Comparison of ENCODE assay signal across 18 mouse cellular contexts in genomic region chr5:24413042-24413693, GRCm38 (mm10). TPM values are rescaled to one million over a fixed set of nuclear protein-coding genes. Genes with fewer than 3 reads are reported as not detected.
DNase-seq lines count a peak whose midpoint lies in the region; ATAC-seq and TF ChIP-seq lines count a peak whose summit lies in the region.
"Had no signal": no experiment of that assay in that cellular context is flagged by ENCODE, and none has a peak within 500 bp of the region (broad histone marks: within the 10 kb centered on the region; RNA-seq: fewer than 3 reads in every experiment).

Gene Asic3 (plus strand): TSS chr5:24413392.

- H3K4me1 ChIP-seq in hindbrain, embryonic 10.5 days (replicated peaks), result peaks cover 24% of the 10 kb centered on the region
- peaks cover 8% of the 10 kb centered on the region for H3K4me1 ChIP-seq in hindbrain, postnatal 0 days (ENCODE audit: insufficient read depth, low read length)
- H3K4me1 ChIP-seq in E14TG2a.4 (replicated peaks; ENCODE audit: low read depth, low read length), result peaks cover 30% of the 10 kb centered on the region
- peaks cover 19% of the 10 kb centered on the region for H3K4me1 ChIP-seq in embryonic facial prominence, embryonic 14.5 days (ENCODE audit: control insufficient read depth, insufficient read depth, low read length)

- H3K27me3 ChIP-seq in hindbrain, embryonic 10.5 days (ENCODE audit: insufficient read depth, poor library complexity, severe bottlenecking), result peaks cover 15% of the 10 kb centered on the region; the same call in 1 of the 2 replicates
- H3K27me3 ChIP-seq in hindbrain, postnatal 0 days (ENCODE audit: insufficient read depth, low read length), result no peaks in the 10 kb centered on the region
- peaks cover 35% of the 10 kb centered on the region for H3K27me3 ChIP-seq in E14TG2a.4 (ENCODE audit: insufficient read depth, low read length)
- no peaks in the 10 kb centered on the region for H3K27me3 ChIP-seq in embryonic facial prominence, embryonic 14.5 days (replicated peaks; ENCODE audit: control insufficient read depth, insufficient read depth, low read length)
- H3K27me3 ChIP-seq: stomach, embryonic 15.5 days had no signal

- peak; percentile 7 for DNase-seq in hindbrain, embryonic 10.5 days (ENCODE audit: low spot score)
- no peak for DNase-seq in hindbrain, postnatal 0 days (ENCODE audit: low spot score)
- peak; percentile 42 for DNase-seq in embryonic facial prominence, embryonic 14.5 days (ENCODE audit: low spot score)
- DNase-seq in kidney, postnatal 4 days, result peak; percentile 43 to 55
- DNase-seq in thymus, postnatal 14 days, result no peak
- DNase-seq in natural killer cell, adult 2 months (ENCODE audit: low spot score in 2 of 2), result no peak
- no peak for DNase-seq in layer of hippocampus, postnatal 10 days (ENCODE audit: low spot score in 2 of 2)
- DNase-seq: adrenal gland, postnatal 25 days; cerebellum, postnatal 36 days; gastrocnemius, postnatal 25 days; thymus, postnatal 36 days had no signal

- ATAC-seq in hindbrain, postnatal 0 days, result no peak
- ATAC-seq in embryonic facial prominence, embryonic 14.5 days (ENCODE audit: low read depth), result peak; percentile 15; the same call in 1 of the 2 replicates

- H3K9me3 ChIP-seq in hindbrain, embryonic 10.5 days, result no peaks in the 10 kb centered on the region
- no peaks in the 10 kb centered on the region for H3K9me3 ChIP-seq in hindbrain, postnatal 0 days (ENCODE audit: low read length)
- H3K9me3 ChIP-seq in E14TG2a.4 (ENCODE audit: low read length), result no peaks in the 10 kb centered on the region
- no peaks in the 10 kb centered on the region for H3K9me3 ChIP-seq in embryonic facial prominence, embryonic 14.5 days (ENCODE audit: control insufficient read depth, low read length)
- H3K9me3 ChIP-seq: heart, embryonic 13.5 days; midbrain, embryonic 10.5 days; stomach, embryonic 15.5 days had no signal

- WGBS in hindbrain, embryonic 10.5 days, result 49% methylated on average over 11 of the region's 11 CpGs
- WGBS in hindbrain, postnatal 0 days, result 54% methylated on average over 11 of the region's 11 CpGs
- 18% methylated on average over 11 of the region's 11 CpGs for WGBS in embryonic facial prominence, embryonic 14.5 days

- H3K9ac ChIP-seq in hindbrain, postnatal 0 days (replicated peaks; ENCODE audit: low read length), result no peak within 1 kb of the TSS
- H3K9ac ChIP-seq in embryonic facial prominence, embryonic 14.5 days (ENCODE audit: low read depth, low read length), result peak within 1 kb of the TSS; percentile 40; the same call in 1 of the 2 replicates
- H3K9ac ChIP-seq: heart, embryonic 13.5 days; hindbrain, embryonic 14.5 days; stomach, embryonic 15.5 days had no signal

- TF ChIP-seq CTCF in hindbrain, postnatal 0 days (IDR thresholded peaks at IDR 0.05; ENCODE audit: low read depth), result no peak
- TF ChIP-seq CTCF in E14TG2a.4 (conservative IDR thresholded peaks at IDR 0.05; ENCODE audit: low read length), result no peak

- H3K36me3 ChIP-seq in hindbrain, embryonic 10.5 days, result peaks cover 19% of the 10 kb centered on the region
- no peaks in the 10 kb centered on the region for H3K36me3 ChIP-seq in hindbrain, postnatal 0 days (ENCODE audit: insufficient read depth, low read length)
- peaks cover 18% of the 10 kb centered on the region for H3K36me3 ChIP-seq in E14TG2a.4 (ENCODE audit: insufficient read depth, low read length)
- peaks cover 8% of the 10 kb centered on the region; the same call in 1 of the 2 replicates for H3K36me3 ChIP-seq in embryonic facial prominence, embryonic 14.5 days (ENCODE audit: control insufficient read depth, insufficient read depth, low read length)
- H3K36me3 ChIP-seq: stomach, embryonic 15.5 days had no signal

- 0 out of 2 replicates have a peak within 1 kb of the TSS, but pooled peaks have one; percentile 24 for H3K27ac ChIP-seq in hindbrain, embryonic 10.5 days
- no peak within 1 kb of the TSS for H3K27ac ChIP-seq in hindbrain, postnatal 0 days
- H3K27ac ChIP-seq in embryonic facial prominence, embryonic 14.5 days (replicated peaks; ENCODE audit: low read depth, low read length), result peak within 1 kb of the TSS; percentile 28; the same call in 1 of the 2 replicates
- H3K27ac ChIP-seq: heart, embryonic 13.5 days; hindbrain, embryonic 14.5 days; midbrain, embryonic 10.5 days; stomach, embryonic 15.5 days had no signal

- H3K4me3 ChIP-seq in hindbrain, embryonic 10.5 days, result no peak within 1 kb of the TSS
- no peak within 1 kb of the TSS for H3K4me3 ChIP-seq in hindbrain, postnatal 0 days (ENCODE audit: low read length)
- H3K4me3 ChIP-seq in E14TG2a.4 (replicated peaks; ENCODE audit: low read length), result peak within 1 kb of the TSS; percentile 69
- no peak within 1 kb of the TSS for H3K4me3 ChIP-seq in embryonic facial prominence, embryonic 14.5 days (ENCODE audit: low read depth, low read length)
- H3K4me3 ChIP-seq: erythroblast, embryonic 14.5 days; heart, embryonic 13.5 days; midbrain, embryonic 10.5 days; stomach, embryonic 15.5 days had no signal

- no peak within 1 kb of the TSS for H3K4me2 ChIP-seq in hindbrain, postnatal 0 days (ENCODE audit: low read depth, low read length)
- no peak within 1 kb of the TSS; the same call in 1 of the 2 replicates for H3K4me2 ChIP-seq in embryonic facial prominence, embryonic 14.5 days (ENCODE audit: low read depth, low read length)
- H3K4me2 ChIP-seq: heart, embryonic 13.5 days; hindbrain, embryonic 14.5 days; stomach, embryonic 15.5 days had no signal

RNA-seq across cellular contexts. Expression of gene Asic3, which starts in this region (rescaled TPM):
- 0.20 and 0.54 TPM in 2 replicates for polyA plus RNA-seq in hindbrain, embryonic 10.5 days (2016; fragmentation: Nextera tagmentation; extraction: Ambion mirVana)
- total RNA-seq in hindbrain, postnatal 0 days (2014; rRNA removed), result 0.37 and 1.9 TPM in 2 replicates
- polyA plus RNA-seq in hindbrain, postnatal 0 days (2015; fragmentation: Nextera tagmentation; extraction: Ambion mirVana), result 0.58 and 1.3 TPM in 2 replicates
- polyA plus RNA-seq in embryonic facial prominence, embryonic 14.5 days (2014; fragmentation: Nextera tagmentation; extraction: Ambion mirVana), result 1.7 and 2.1 TPM in 2 replicates
- not detected for total RNA-seq in layer of hippocampus, postnatal 10 days (2021)
- polyA plus RNA-seq: erythroblast, embryonic 14.5 days; liver, embryonic 16.5 days had no signal

Comparison
In these comparisons a context has a peak if more than half of its experiments do, and no peak if none do; other contexts are left out.
1. Peak in DNase-seq and H3K27ac ChIP-seq in hindbrain, embryonic 10.5 days; RNA of the gene not detected or under 1 TPM.
2. DNase-seq: peak in embryonic facial prominence, embryonic 14.5 days (single experiment) and kidney, postnatal 4 days (2 of 2); none in hindbrain, postnatal 0 days (single experiment), thymus, postnatal 14 days (single experiment), natural killer cell, adult 2 months (0 of 2) and layer of hippocampus, postnatal 10 days (0 of 2).